Mouse (Mus musculus): ENCODE results near the gene C2cd4c.

GRCm38 (mm10) chr10:79584021-79584420 lies 29.8 kb downstream of the C2cd4c start:
- TF ChIP-seq CTCF (conservative IDR thresholded peaks at IDR 0.05; ENCODE audit: low read length) (no peak), NANOG (IDR thresholded peaks at IDR 0.05; ENCODE audit: borderline replicate concordance, low read length) (no peak)

All from E14TG2a.4 (cell line).